Mouse (Mus musculus) E14TG2a.4 (cell line): ENCODE measurements at regions not wholly inside any gene's neighbourhood (a gene's known extent, or its start where the extent isn't known, plus 50 kb on each side); places are given as distances from the start of the nearest gene placed in this dataset.

Experiments used
- CTCF ChIP-seq: conservative IDR thresholded peaks from 2 replicates; pipeline ENCODE4 v1.5.1; 2014; ENCODE audit warnings: low read length
- POU5F1 ChIP-seq: IDR thresholded peaks from 2 replicates; pipeline ENCODE4 v1.6.1; 2014; ENCODE audit warnings: low read length, borderline replicate concordance

- no peak for TF ChIP-seq CTCF
- TF ChIP-seq POU5F1 = no peak
These were observed 84.6 kb upstream of the Pgrmc2 start for GRCm38 (mm10) chr3:41167476-41167875.
